Mouse (Mus musculus): ENCODE results near the gene Rilp. TPM values are rescaled to one million over a fixed set of nuclear protein-coding genes. Genes with fewer than 3 reads are reported as not detected.
A peak's percentile ranks its signal among the peaks of the same experiment; 100 is the strongest.

Gene Rilp
- polyA plus RNA-seq, 1 experiment from 2014 or later, result 1.0 TPM

- no peak overlapping the region for H3K27ac ChIP-seq (replicated peaks; ENCODE audit: low read depth, low read length)
Observed at GRCm38 (mm10) chr11:75473376-75473775, 36.5 kb upstream of the Rilp start.

GRCm38 (mm10) chr11:75486192-75486591 lies 23.7 kb upstream of the Rilp start:
- ATAC-seq (ENCODE audit: low FRiP score, low TSS enrichment) (peak; percentile 31; the same call in 1 of the 2 replicates), DNase-seq (no peak)
- Histone ChIP-seq H3K4me1 (ENCODE audit: control insufficient read depth, insufficient read depth, low read length) (peaks cover 12% of the 10 kb centered on the region), H3K27ac (replicated peaks; ENCODE audit: low read depth, low read length) (peak overlapping the region; percentile 37; the same call in 1 of the 2 replicates), H3K9ac (replicated peaks; ENCODE audit: low read length) (no peak overlapping the region), H3K27me3 (ENCODE audit: control insufficient read depth, insufficient read depth, low read length) (no peaks in the 10 kb centered on the region), H3K4me2 (ENCODE audit: low read length) (peak overlapping the region; percentile 98), H3K36me3 (ENCODE audit: control insufficient read depth, insufficient read depth, low read length) (peaks cover 26% of the 10 kb centered on the region), H3K4me3 (replicated peaks; ENCODE audit: low read depth, low read length) (0 out of 2 replicates have a peak overlapping the region, but pooled peaks have one; percentile 13), H3K9me3 (ENCODE audit: control insufficient read depth, low read length) (no peaks in the 10 kb centered on the region)
- WGBS, result 20% methylated on average over 3 of the region's 3 CpGs

More at GRCm38 (mm10) chr11:75473376-75473775, 36.5 kb upstream of the Rilp start:
- WGBS, result 62% methylated on average over 7 of the region's 7 CpGs
- Histone ChIP-seq H3K36me3 (ENCODE audit: control insufficient read depth, insufficient read depth, low read length) (no peaks in the 10 kb centered on the region), H3K27me3 (ENCODE audit: control insufficient read depth, insufficient read depth, low read length) (no peaks in the 10 kb centered on the region), H3K4me3 (replicated peaks; ENCODE audit: low read depth, low read length) (no peak overlapping the region), H3K9me3 (ENCODE audit: control insufficient read depth, low read length) (no peaks in the 10 kb centered on the region), H3K4me2 (ENCODE audit: low read length) (no peak overlapping the region), H3K4me1 (ENCODE audit: control insufficient read depth, insufficient read depth, low read length) (no peaks in the 10 kb centered on the region), H3K9ac (replicated peaks; ENCODE audit: low read length) (no peak overlapping the region)
- no peak for DNase-seq
- ATAC-seq (ENCODE audit: low FRiP score, low TSS enrichment), result no peak

GRCm38 (mm10) chr11:75486601-75487285 lies 23.2 kb upstream of the Rilp start, which contains the start of gene Prpf8:
Gene Prpf8, plus strand, starts transcription at chr11:75486816.
- Histone ChIP-seq H3K27me3 (ENCODE audit: control insufficient read depth, insufficient read depth, low read length) (no peaks in the 10 kb centered on the region), H3K9ac (replicated peaks; ENCODE audit: low read length) (peak within 1 kb of the TSS; percentile 94), H3K27ac (replicated peaks; ENCODE audit: low read depth, low read length) (peak within 1 kb of the TSS; percentile 78), H3K4me3 (replicated peaks; ENCODE audit: low read depth, low read length) (peak within 1 kb of the TSS; percentile 99), H3K36me3 (ENCODE audit: control insufficient read depth, insufficient read depth, low read length) (peaks cover 32% of the 10 kb centered on the region), H3K4me1 (ENCODE audit: control insufficient read depth, insufficient read depth, low read length) (peaks cover 12% of the 10 kb centered on the region), H3K4me2 (ENCODE audit: low read length) (peak within 1 kb of the TSS; percentile 98), H3K9me3 (ENCODE audit: control insufficient read depth, low read length) (no peaks in the 10 kb centered on the region)
- ATAC-seq (ENCODE audit: low FRiP score, low TSS enrichment) (peak; percentile 99), DNase-seq (peak; percentile 98)
- WGBS, result under 1% methylated on average over 52 of the region's 52 CpGs

- ATAC-seq (ENCODE audit: low FRiP score, low TSS enrichment) (no peak), DNase-seq (no peak)
- Histone ChIP-seq H3K4me3 (replicated peaks; ENCODE audit: low read depth, low read length) (peak overlapping the region; percentile 99), H3K27ac (replicated peaks; ENCODE audit: low read depth, low read length) (no peak overlapping the region), H3K36me3 (ENCODE audit: control insufficient read depth, insufficient read depth, low read length) (peaks cover 39% of the 10 kb centered on the region), H3K9me3 (ENCODE audit: control insufficient read depth, low read length) (no peaks in the 10 kb centered on the region), H3K27me3 (ENCODE audit: control insufficient read depth, insufficient read depth, low read length) (no peaks in the 10 kb centered on the region), H3K9ac (replicated peaks; ENCODE audit: low read length) (peak overlapping the region; percentile 94), H3K4me2 (ENCODE audit: low read length) (peak overlapping the region; percentile 98), H3K4me1 (ENCODE audit: control insufficient read depth, insufficient read depth, low read length) (peaks cover 12% of the 10 kb centered on the region)
- 51% methylated on average over 6 of the region's 6 CpGs for WGBS
Observed at GRCm38 (mm10) chr11:75487496-75487895, 22.4 kb upstream of the Rilp start.

- Histone ChIP-seq H3K9me3 (ENCODE audit: control insufficient read depth, low read length) (no peaks in the 10 kb centered on the region), H3K36me3 (ENCODE audit: control insufficient read depth, insufficient read depth, low read length) (peaks cover 100% of the 10 kb centered on the region), H3K4me1 (ENCODE audit: control insufficient read depth, insufficient read depth, low read length) (no peaks in the 10 kb centered on the region), H3K9ac (replicated peaks; ENCODE audit: low read length) (no peak overlapping the region), H3K27ac (replicated peaks; ENCODE audit: low read depth, low read length) (no peak overlapping the region), H3K4me3 (replicated peaks; ENCODE audit: low read depth, low read length) (no peak overlapping the region), H3K27me3 (ENCODE audit: control insufficient read depth, insufficient read depth, low read length) (no peaks in the 10 kb centered on the region), H3K4me2 (ENCODE audit: low read length) (no peak overlapping the region)
- ATAC-seq (ENCODE audit: low FRiP score, low TSS enrichment) (no peak), DNase-seq (no peak)
- WGBS, result 93% methylated on average over 10 of the region's 10 CpGs
Observed at GRCm38 (mm10) chr11:75494296-75495049, 15.4 kb upstream of the Rilp start.

- H3K4me2 ChIP-seq (ENCODE audit: low read length), result no peak overlapping the region
- no peak for DNase-seq
- H3K4me3 ChIP-seq (replicated peaks; ENCODE audit: low read depth, low read length), result no peak overlapping the region
- no peak overlapping the region for H3K27ac ChIP-seq (replicated peaks; ENCODE audit: low read depth, low read length)
- H3K27me3 ChIP-seq (ENCODE audit: control insufficient read depth, insufficient read depth, low read length), result no peaks in the 10 kb centered on the region
- ATAC-seq (ENCODE audit: low FRiP score, low TSS enrichment), result no peak
- H3K36me3 ChIP-seq (ENCODE audit: control insufficient read depth, insufficient read depth, low read length), result peaks cover 100% of the 10 kb centered on the region
- H3K4me1 ChIP-seq (ENCODE audit: control insufficient read depth, insufficient read depth, low read length), result no peaks in the 10 kb centered on the region
- 88% methylated on average over 1 of the region's 1 CpGs for WGBS
- no peak overlapping the region for H3K9ac ChIP-seq (replicated peaks; ENCODE audit: low read length)
- H3K9me3 ChIP-seq (ENCODE audit: control insufficient read depth, low read length), result no peaks in the 10 kb centered on the region
Observed at GRCm38 (mm10) chr11:75498126-75498525, 11.8 kb upstream of the Rilp start.

- DNase-seq, result no peak
Observed at GRCm38 (mm10) chr11:75508162-75508561, 1.7 kb upstream of the Rilp start.

GRCm38 (mm10) chr11:75508904-75509303 lies 990 bp upstream of the Rilp start:
- DNase-seq (no peak), ATAC-seq (ENCODE audit: low FRiP score, low TSS enrichment) (no peak)
- Histone ChIP-seq H3K4me1 (ENCODE audit: control insufficient read depth, insufficient read depth, low read length) (0 out of 2 replicates have a peak, but pooled peaks cover 10% of the 10 kb centered on the region), H3K9ac (replicated peaks; ENCODE audit: low read length) (no peak overlapping the region), H3K27ac (replicated peaks; ENCODE audit: low read depth, low read length) (no peak overlapping the region), H3K4me2 (ENCODE audit: low read length) (no peak overlapping the region), H3K36me3 (ENCODE audit: control insufficient read depth, insufficient read depth, low read length) (peaks cover 61% of the 10 kb centered on the region), H3K9me3 (ENCODE audit: control insufficient read depth, low read length) (no peaks in the 10 kb centered on the region), H3K4me3 (replicated peaks; ENCODE audit: low read depth, low read length) (no peak overlapping the region), H3K27me3 (ENCODE audit: control insufficient read depth, insufficient read depth, low read length) (no peaks in the 10 kb centered on the region)
- 86% methylated on average over 8 of the region's 8 CpGs for WGBS

More at GRCm38 (mm10) chr11:75508162-75508561, 1.7 kb upstream of the Rilp start:
- Histone ChIP-seq H3K4me1 (ENCODE audit: control insufficient read depth, insufficient read depth, low read length) (0 out of 2 replicates have a peak, but pooled peaks cover 10% of the 10 kb centered on the region), H3K4me3 (replicated peaks; ENCODE audit: low read depth, low read length) (no peak overlapping the region), H3K27me3 (ENCODE audit: control insufficient read depth, insufficient read depth, low read length) (no peaks in the 10 kb centered on the region), H3K9ac (replicated peaks; ENCODE audit: low read length) (no peak overlapping the region), H3K36me3 (ENCODE audit: control insufficient read depth, insufficient read depth, low read length) (peaks cover 68% of the 10 kb centered on the region), H3K27ac (replicated peaks; ENCODE audit: low read depth, low read length) (no peak overlapping the region), H3K9me3 (ENCODE audit: control insufficient read depth, low read length) (no peaks in the 10 kb centered on the region), H3K4me2 (ENCODE audit: low read length) (no peak overlapping the region)
- ATAC-seq (ENCODE audit: low FRiP score, low TSS enrichment), result no peak
- WGBS, result 95% methylated on average over 4 of the region's 4 CpGs

Data from midbrain, embryonic 14.5 days (tissue).